Mouse (Mus musculus) liver, embryonic 14.5 days (tissue): ENCODE measurements around the gene Itpr1. TPM values are rescaled to one million over a fixed set of nuclear protein-coding genes. Genes with fewer than 3 reads are reported as not detected.

Experiments
- ATAC-seq: fragments of 200-750 bp; cut with Nextera tagmentation; 2 replicates; pipeline ENCODE4 v1.8.0; 2017; ENCODE audit warnings: moderate number of reproducible peaks, mild to moderate bottlenecking, moderate library complexity; ENCODE audit not compliant: insufficient read depth
- DNase-seq, 3 experiments: peaks; one replicate each; pipeline ENCODE4 v3.0.0-alpha.2; 2012 to 2013; ENCODE audit warnings: low read depth in 3 of 3, low spot score in 3 of 3
- H3K27ac ChIP-seq: fragments of 300-500 bp; sonication (generic); 2 replicates; pipeline ENCODE4 v1.5.1; 2014; ENCODE audit warnings: moderate library complexity, mild to moderate bottlenecking, control low read depth, inconsistent platforms
- H3K27me3 ChIP-seq: fragments of 300-500 bp; sonication (generic); 2 replicates; pipeline ENCODE4 v1.6.1; 2014; ENCODE audit warnings: mild to moderate bottlenecking, low read length, moderate library complexity; ENCODE audit not compliant: control insufficient read depth, insufficient read depth
- H3K36me3 ChIP-seq: fragments of 300-500 bp; sonication (generic); replicated peaks from 2 replicates; pipeline ENCODE4 v1.6.1; 2014; ENCODE audit warnings: low read depth; ENCODE audit not compliant: control insufficient read depth, insufficient read depth
- H3K4me1 ChIP-seq, 2 experiments: fragments of 200-500 bp in 1 of 2; fragments of 300-500 bp in 1 of 2; sonication (generic) in 1 of 2; replicated peaks; 2 replicates each; pipeline ENCODE4 v1.6.1; 2012 to 2014; ENCODE audit warnings: antibody characterized with exemption in 1 of 2, inconsistent platforms in 1 of 2, low read length in 1 of 2; ENCODE audit not compliant: control insufficient read depth in 2 of 2, insufficient read depth in 2 of 2
- H3K4me2 ChIP-seq: fragments of 300-500 bp; sonication (generic); 2 replicates; pipeline ENCODE4 v1.6.1; 2014; ENCODE audit warnings: low read depth, mild to moderate bottlenecking, control low read depth, moderate library complexity
- H3K4me3 ChIP-seq, 2 experiments: fragments of 200-500 bp in 1 of 2; fragments of 300-500 bp in 1 of 2; sonication (generic) in 1 of 2; 2 replicates each; pipeline ENCODE4 v1.5.1; 2012 to 2014; ENCODE audit warnings: low read depth in 2 of 2, low read length in 2 of 2, mild to moderate bottlenecking in 2 of 2, control low read depth in 1 of 2, inconsistent platforms in 1 of 2, moderate library complexity in 1 of 2; ENCODE audit not compliant: insufficient read depth in 1 of 2
- H3K9ac ChIP-seq: fragments of 300-500 bp; sonication (generic); replicated peaks from 2 replicates; pipeline ENCODE4 v1.6.1; 2014; ENCODE audit warnings: mild to moderate bottlenecking, control low read depth, moderate library complexity
- H3K9me3 ChIP-seq: fragments of 300-500 bp; sonication (generic); 2 replicates; pipeline ENCODE4 v1.6.1; 2016; ENCODE audit warnings: low read length, mixed read lengths; ENCODE audit not compliant: control insufficient read depth
- CTCF ChIP-seq: IDR thresholded peaks from 2 replicates; pipeline ENCODE4 v1.5.1; 2016; ENCODE audit warnings: antibody characterized with exemption, low read depth, control low read depth
- EP300 ChIP-seq: IDR thresholded peaks from 2 replicates; pipeline ENCODE4 v1.6.1; 2016; ENCODE audit warnings: antibody characterized with exemption, low read depth
- WGBS: fragments of 180-500 bp; shearing (Covaris S2); extraction: QIAGEN DNeasy Blood & Tissue Kit; methylation state at CpG from one replicate; pipeline ENCODE4 v1.1.7; 2014; ENCODE audit not compliant: insufficient replicate concordance; 5-methylcytosine and 5-hydroxymethylcytosine counted together
- polyA plus RNA-seq, 2 experiments: library from polyadenylated mRNA; depleted of rRNA in 1 of 2; stranded (reverse) in 1 of 2; unstranded in 1 of 2; fragments of >200 nt; fragmentation: Nextera tagmentation in 1 of 2; extraction: Ambion mirVana in 1 of 2; gene quantifications; 2 replicates each; pipeline versions ENCODE4 v1.2.1 to v1.2.3; 2012 to 2014

Gene Itpr1
- polyA plus RNA-seq, 2 experiments, result 1.6 to 3.1 TPM

- Histone ChIP-seq H3K4me1 (peaks cover 0 to 8% of the 10 kb centered on the region in 2 experiments; a peak in 3 of 4 replicates), H3K27me3 (no peaks in the 10 kb centered on the region), H3K27ac (no peak overlapping the region), H3K4me3 (peak overlapping the region; percentile 39 to 55), H3K36me3 (no peaks in the 10 kb centered on the region), H3K9ac (no peak overlapping the region; the same call in 1 of the 2 replicates), H3K9me3 (no peaks in the 10 kb centered on the region), H3K4me2 (peak overlapping the region; percentile 37)
- 1% methylated on average over 21 of the region's 21 CpGs for WGBS
- ATAC-seq (peak; percentile 70), DNase-seq (peak; percentile 12 to 14 (median 14))
- TF ChIP-seq CTCF (no peak), EP300 (no peak)
Measured at GRCm38 (mm10) chr6:108571042-108571590, 358.2 kb downstream of the Itpr1 start.

- 55% methylated on average over 7 of the region's 7 CpGs for WGBS
- Histone ChIP-seq H3K9me3 (no peaks in the 10 kb centered on the region), H3K27me3 (no peaks in the 10 kb centered on the region), H3K36me3 (no peaks in the 10 kb centered on the region), H3K27ac (no peak overlapping the region), H3K9ac (no peak overlapping the region), H3K4me2 (no peak overlapping the region), H3K4me1 (peaks cover 0 to 8% of the 10 kb centered on the region in 2 experiments; a peak in 3 of 4 replicates), H3K4me3 (no peak overlapping the region)
- TF ChIP-seq EP300, result no peak
- no peak for TF ChIP-seq CTCF
- DNase-seq (no peak), ATAC-seq (no peak)
Measured at GRCm38 (mm10) chr6:108572646-108573045, 359.8 kb downstream of the Itpr1 start.

- Histone ChIP-seq H3K27me3 (no peaks in the 10 kb centered on the region), H3K9ac (no peak overlapping the region), H3K36me3 (no peaks in the 10 kb centered on the region), H3K9me3 (no peaks in the 10 kb centered on the region), H3K4me1 (no peaks in the 10 kb centered on the region), H3K27ac (no peak overlapping the region), H3K4me2 (no peak overlapping the region), H3K4me3 (no peak overlapping the region)
- ATAC-seq, result no peak
- WGBS, result 68% methylated on average over 6 of the region's 6 CpGs
- TF ChIP-seq CTCF (no peak), EP300 (no peak)
- DNase-seq, result no peak
Measured at GRCm38 (mm10) chr6:108577056-108577455, 364.2 kb downstream of the Itpr1 start.

- no peaks in the 10 kb centered on the region for H3K36me3 ChIP-seq
- TF ChIP-seq EP300, result no peak
- no peak for TF ChIP-seq CTCF
- DNase-seq, result no peak
- no peak overlapping the region for H3K27ac ChIP-seq
- H3K27me3 ChIP-seq, result no peaks in the 10 kb centered on the region
- H3K4me1 ChIP-seq, result no peaks in the 10 kb centered on the region
- H3K9ac ChIP-seq, result no peak overlapping the region
- ATAC-seq, result no peak
- H3K4me3 ChIP-seq, result no peak overlapping the region
- 59% methylated on average over 3 of the region's 3 CpGs for WGBS
- no peaks in the 10 kb centered on the region for H3K9me3 ChIP-seq
- no peak overlapping the region for H3K4me2 ChIP-seq
Measured at GRCm38 (mm10) chr6:108588426-108588825, 375.5 kb downstream of the Itpr1 start.

GRCm38 (mm10) chr6:108592227-108592626 is 379.3 kb downstream of the Itpr1 start:
- Histone ChIP-seq H3K4me1 (no peaks in the 10 kb centered on the region), H3K9ac (no peak overlapping the region), H3K27ac (no peak overlapping the region), H3K4me2 (no peak overlapping the region), H3K4me3 (no peak overlapping the region), H3K36me3 (no peaks in the 10 kb centered on the region), H3K9me3 (no peaks in the 10 kb centered on the region), H3K27me3 (no peaks in the 10 kb centered on the region)
- ATAC-seq (no peak), DNase-seq (no peak)
- WGBS, result 49% methylated on average over 8 of the region's 8 CpGs
- TF ChIP-seq EP300 (no peak), CTCF (no peak)
